Mouse (Mus musculus) liver, embryonic 14.5 days (tissue): Measurements from ENCODE around the gene Ell.

Experiments
- CTCF ChIP-seq: IDR thresholded peaks from 2 replicates; pipeline ENCODE4 v1.5.1; 2016; ENCODE audit warnings: antibody characterized with exemption, low read depth, control low read depth
- EP300 ChIP-seq: IDR thresholded peaks from 2 replicates; pipeline ENCODE4 v1.6.1; 2016; ENCODE audit warnings: antibody characterized with exemption, low read depth

- TF ChIP-seq CTCF (no peak), EP300 (no peak)
These were observed 19.7 kb upstream of the Ell start for GRCm38 (mm10) chr8:70519606-70520005.
